Mouse (Mus musculus): ENCODE measurements around the gene Rnft2. TPM values are rescaled to one million over a fixed set of nuclear protein-coding genes. Genes with fewer than 3 reads are reported as not detected.
A peak's percentile ranks its signal among the peaks of the same experiment; 100 is the strongest.

Rnft2 gene
- polyA plus RNA-seq, 1 experiment from 2014 or later: 4.3 TPM

DNA sequence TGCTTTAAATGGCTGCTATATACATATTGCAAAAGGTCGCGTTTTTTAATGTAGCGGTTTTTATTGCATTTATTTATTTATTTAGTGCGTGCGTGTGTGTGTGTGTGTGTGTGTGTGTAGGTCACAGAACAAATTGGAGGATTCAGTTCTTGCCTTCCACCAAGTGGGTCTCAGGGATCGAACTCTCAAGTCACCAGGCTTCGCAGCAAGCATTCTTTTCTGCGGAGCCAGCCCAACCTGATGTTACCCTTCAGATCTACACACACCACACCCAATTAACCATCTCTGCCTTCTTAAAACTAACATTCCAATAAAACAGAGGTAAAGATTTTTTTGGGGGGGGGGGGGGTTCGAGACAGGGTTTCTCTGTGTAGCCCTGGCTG lies 89.4 kb downstream of the Rnft2 start:
- 14% methylated on average over 8 of the region's 9 CpGs for WGBS
- Histone ChIP-seq H3K9ac (replicated peaks; ENCODE audit: low read length) (peak overlapping the region; percentile 87; the same call in 1 of the 2 replicates), H3K27me3 (ENCODE audit: control insufficient read depth, insufficient read depth, low read length) (no peaks in the 10 kb centered on the region), H3K27ac (replicated peaks; ENCODE audit: low read depth, low read length) (no peak overlapping the region), H3K4me1 (ENCODE audit: control insufficient read depth, insufficient read depth, low read length) (no peaks in the 10 kb centered on the region; the same call in 1 of the 2 replicates), H3K36me3 (replicated peaks; ENCODE audit: control insufficient read depth, insufficient read depth, low read depth, low read length) (no peaks in the 10 kb centered on the region), H3K4me3 (ENCODE audit: low read depth, low read length) (peak overlapping the region; percentile 95), H3K4me2 (ENCODE audit: low read depth, low read length) (peak overlapping the region; percentile 78), H3K9me3 (replicated peaks; ENCODE audit: control insufficient read depth, low read length) (no peaks in the 10 kb centered on the region)
- no peak for DNase-seq (ENCODE audit: low spot score)
- no peak for ATAC-seq (replicated peaks; ENCODE audit: insufficient number of reproducible peaks, low FRiP score, low TSS enrichment, low read depth)

DNA sequence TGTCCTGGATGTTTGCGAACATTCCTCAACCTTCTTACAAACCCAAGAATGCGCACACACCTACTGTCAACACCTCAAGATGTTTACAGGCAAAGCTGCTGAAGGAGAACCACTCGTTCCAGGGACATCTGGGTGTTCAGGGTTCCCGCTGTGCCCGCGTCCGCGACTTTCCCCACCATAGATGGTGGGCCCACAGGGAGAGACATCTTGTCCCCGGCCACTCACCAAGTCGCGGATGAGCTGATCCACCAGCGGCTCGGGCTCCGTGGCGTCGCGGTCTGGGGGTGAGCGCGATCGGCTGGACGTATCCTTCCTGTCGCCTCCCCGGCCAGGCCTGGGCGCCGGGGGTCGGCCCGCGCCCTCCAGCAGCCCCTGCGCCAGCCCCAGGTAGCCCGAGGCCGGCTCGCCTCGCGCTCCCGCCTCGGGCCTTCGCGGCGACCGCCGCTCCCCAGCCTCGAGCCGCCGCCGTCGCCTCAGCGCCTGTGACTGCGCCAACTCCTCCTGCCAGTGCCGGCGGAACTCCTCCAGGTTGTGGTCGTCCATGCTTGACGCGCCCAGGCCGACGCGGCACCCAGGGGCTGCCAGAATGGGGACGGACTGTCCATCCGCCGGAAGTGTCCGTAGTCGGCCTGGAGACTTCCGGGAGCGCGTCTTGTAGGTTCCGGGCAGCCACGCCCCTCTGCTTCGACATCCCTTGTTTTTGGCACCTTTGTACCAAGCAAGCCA lies 89.9 kb downstream of the Rnft2 start, which contains the start of gene Fbxw8:
Fbxw8 (minus strand) TSS at position 626 of the 726 bp plus-strand sequence.
- Histone ChIP-seq H3K4me1 (ENCODE audit: control insufficient read depth, insufficient read depth, low read length) (no peaks in the 10 kb centered on the region; the same call in 1 of the 2 replicates), H3K4me2 (ENCODE audit: low read depth, low read length) (peak within 1 kb of the TSS; percentile 78), H3K4me3 (ENCODE audit: low read depth, low read length) (peak within 1 kb of the TSS; percentile 95), H3K9ac (replicated peaks; ENCODE audit: low read length) (peak within 1 kb of the TSS; percentile 87), H3K36me3 (replicated peaks; ENCODE audit: control insufficient read depth, insufficient read depth, low read depth, low read length) (no peaks in the 10 kb centered on the region), H3K27ac (replicated peaks; ENCODE audit: low read depth, low read length) (no peak within 1 kb of the TSS), H3K9me3 (replicated peaks; ENCODE audit: control insufficient read depth, low read length) (no peaks in the 10 kb centered on the region), H3K27me3 (ENCODE audit: control insufficient read depth, insufficient read depth, low read length) (no peaks in the 10 kb centered on the region)
- peak; percentile 87 for ATAC-seq (replicated peaks; ENCODE audit: insufficient number of reproducible peaks, low FRiP score, low TSS enrichment, low read depth)
- WGBS: under 1% methylated on average over 60 of the region's 67 CpGs
- peak; percentile 92 for DNase-seq (ENCODE audit: low spot score)

DNA sequence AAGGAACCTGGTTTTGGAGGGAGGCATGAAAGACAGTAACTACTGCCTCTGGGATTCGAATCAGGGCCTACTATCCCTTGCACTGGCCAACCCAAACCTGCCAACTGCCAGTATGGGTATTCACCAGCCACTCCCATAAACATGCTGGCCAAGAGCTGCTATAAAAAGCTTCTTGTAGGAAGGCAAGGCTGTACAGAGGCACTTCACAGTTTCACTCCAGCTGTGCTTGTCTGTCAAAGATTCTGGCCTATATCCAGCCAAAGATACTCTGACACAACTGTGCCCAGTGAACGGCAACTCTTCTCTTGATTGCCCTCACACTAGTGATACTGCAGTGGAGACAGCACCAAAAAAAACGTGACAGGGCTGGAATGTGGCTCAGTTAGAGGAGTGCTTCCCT lies 95.2 kb downstream of the Rnft2 start:
- Histone ChIP-seq H3K9me3 (replicated peaks; ENCODE audit: control insufficient read depth, low read length) (no peaks in the 10 kb centered on the region), H3K27me3 (ENCODE audit: control insufficient read depth, insufficient read depth, low read length) (no peaks in the 10 kb centered on the region), H3K27ac (replicated peaks; ENCODE audit: low read depth, low read length) (no peak overlapping the region), H3K4me3 (ENCODE audit: low read depth, low read length) (no peak overlapping the region), H3K4me1 (ENCODE audit: control insufficient read depth, insufficient read depth, low read length) (no peaks in the 10 kb centered on the region; the same call in 1 of the 2 replicates), H3K36me3 (replicated peaks; ENCODE audit: control insufficient read depth, insufficient read depth, low read depth, low read length) (peaks cover 2% of the 10 kb centered on the region), H3K4me2 (ENCODE audit: low read depth, low read length) (no peak overlapping the region), H3K9ac (replicated peaks; ENCODE audit: low read length) (no peak overlapping the region)
- ATAC-seq (replicated peaks; ENCODE audit: insufficient number of reproducible peaks, low FRiP score, low TSS enrichment, low read depth) (no peak), DNase-seq (ENCODE audit: low spot score) (no peak)
- WGBS: 84% methylated on average over 3 of the region's 3 CpGs

DNA sequence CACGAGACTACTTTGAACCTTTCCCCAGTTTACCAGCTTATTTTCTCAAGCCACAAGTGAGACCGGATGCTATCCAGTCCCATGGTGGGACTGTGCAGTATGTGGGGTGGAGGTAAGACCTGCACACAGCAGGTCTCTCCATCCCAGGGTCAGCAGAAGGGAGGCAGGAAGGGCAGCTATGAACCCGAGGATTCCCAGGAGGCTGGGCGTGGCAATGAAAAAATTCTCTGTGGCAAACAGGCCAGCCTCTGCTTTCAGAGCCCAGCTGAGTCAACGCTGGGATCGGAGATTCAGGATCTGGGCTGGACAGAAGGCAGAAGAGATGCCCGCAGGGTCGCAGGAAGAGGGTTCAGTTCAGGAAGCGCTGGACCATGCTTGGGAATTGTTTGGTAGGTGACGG lies 97.7 kb downstream of the Rnft2 start:
- DNase-seq (ENCODE audit: low spot score): no peak
- H3K36me3 ChIP-seq (replicated peaks; ENCODE audit: control insufficient read depth, insufficient read depth, low read depth, low read length): peaks cover 2% of the 10 kb centered on the region

DNA sequence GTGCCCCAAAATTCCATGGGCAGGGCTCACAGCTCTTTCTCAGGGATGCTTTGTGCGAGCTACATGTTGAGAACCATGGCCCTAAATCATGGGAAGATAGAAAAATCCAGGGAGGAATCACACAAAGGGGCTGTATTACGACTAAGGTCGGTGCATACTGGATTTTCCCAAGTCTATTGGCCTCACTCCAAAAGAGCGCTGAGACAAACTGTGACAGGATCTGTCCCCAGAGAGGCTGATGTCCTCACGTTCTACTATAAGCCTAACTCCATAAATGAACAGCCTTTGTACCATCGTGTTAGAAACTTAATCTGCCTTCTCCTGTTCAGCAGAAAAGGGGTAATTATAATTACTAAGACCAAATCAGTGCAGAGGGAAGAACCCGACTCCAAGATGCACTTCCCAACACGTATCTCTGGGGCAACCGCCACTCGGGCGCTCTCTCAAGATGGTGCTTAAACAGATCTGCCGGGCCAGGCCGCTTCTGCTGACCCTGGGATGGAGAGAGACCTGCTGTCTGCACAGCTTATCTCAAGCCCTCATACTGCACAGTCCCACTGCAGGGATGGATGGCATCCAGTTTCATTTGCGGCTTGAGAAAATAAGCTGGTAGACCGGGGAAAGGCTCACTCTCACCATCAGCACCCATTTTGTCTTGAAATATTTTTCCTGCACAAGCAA lies 98.8 kb downstream of the Rnft2 start:
- Histone ChIP-seq H3K4me2 (ENCODE audit: low read depth, low read length) (no peak overlapping the region), H3K36me3 (replicated peaks; ENCODE audit: control insufficient read depth, insufficient read depth, low read depth, low read length) (peaks cover 2% of the 10 kb centered on the region), H3K9me3 (replicated peaks; ENCODE audit: control insufficient read depth, low read length) (no peaks in the 10 kb centered on the region), H3K27me3 (ENCODE audit: control insufficient read depth, insufficient read depth, low read length) (no peaks in the 10 kb centered on the region), H3K9ac (replicated peaks; ENCODE audit: low read length) (no peak overlapping the region), H3K4me3 (ENCODE audit: low read depth, low read length) (no peak overlapping the region), H3K27ac (replicated peaks; ENCODE audit: low read depth, low read length) (no peak overlapping the region), H3K4me1 (ENCODE audit: control insufficient read depth, insufficient read depth, low read length) (no peaks in the 10 kb centered on the region; the same call in 1 of the 2 replicates)
- no peak for DNase-seq (ENCODE audit: low spot score)
- WGBS: 79% methylated on average over 15 of the region's 15 CpGs
- no peak for ATAC-seq (replicated peaks; ENCODE audit: insufficient number of reproducible peaks, low FRiP score, low TSS enrichment, low read depth)

More for the DNA sequence above, 97.7 kb downstream of the Rnft2 start:
- 83% methylated on average over 10 of the region's 10 CpGs for WGBS
- H3K4me3 ChIP-seq (ENCODE audit: low read depth, low read length): no peak overlapping the region
- H3K4me1 ChIP-seq (ENCODE audit: control insufficient read depth, insufficient read depth, low read length): no peaks in the 10 kb centered on the region; the same call in 1 of the 2 replicates
- H3K9ac ChIP-seq (replicated peaks; ENCODE audit: low read length): no peak overlapping the region
- H3K9me3 ChIP-seq (replicated peaks; ENCODE audit: control insufficient read depth, low read length): no peaks in the 10 kb centered on the region
- H3K27ac ChIP-seq (replicated peaks; ENCODE audit: low read depth, low read length): no peak overlapping the region
- no peaks in the 10 kb centered on the region for H3K27me3 ChIP-seq (ENCODE audit: control insufficient read depth, insufficient read depth, low read length)
- H3K4me2 ChIP-seq (ENCODE audit: low read depth, low read length): no peak overlapping the region
- ATAC-seq (replicated peaks; ENCODE audit: insufficient number of reproducible peaks, low FRiP score, low TSS enrichment, low read depth): no peak

DNA sequence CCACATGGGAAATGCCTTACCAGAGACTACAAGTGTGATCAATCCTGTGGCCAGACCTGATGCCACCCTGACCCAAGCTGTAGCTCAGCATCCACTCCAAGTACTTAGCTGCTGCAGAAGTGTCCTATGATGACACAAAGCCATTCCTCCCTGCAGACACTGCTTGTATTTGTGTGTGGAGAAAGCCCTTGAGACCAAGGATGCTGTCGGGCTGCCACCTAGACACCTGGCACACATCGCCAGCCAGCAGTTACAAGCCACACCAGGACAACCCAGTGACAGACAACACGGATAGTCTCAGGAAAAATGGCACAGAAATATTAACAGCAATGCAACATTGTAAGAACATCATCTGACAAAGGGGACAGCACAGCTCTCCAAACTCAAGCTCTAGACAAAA lies 99.5 kb downstream of the Rnft2 start:
- no peaks in the 10 kb centered on the region; the same call in 1 of the 2 replicates for H3K4me1 ChIP-seq (ENCODE audit: control insufficient read depth, insufficient read depth, low read length)
- WGBS: 95% methylated on average over 3 of the region's 3 CpGs
- no peaks in the 10 kb centered on the region for H3K9me3 ChIP-seq (replicated peaks; ENCODE audit: control insufficient read depth, low read length)
- ATAC-seq (replicated peaks; ENCODE audit: insufficient number of reproducible peaks, low FRiP score, low TSS enrichment, low read depth) (no peak), DNase-seq (ENCODE audit: low spot score) (no peak)
- no peak overlapping the region for H3K27ac ChIP-seq (replicated peaks; ENCODE audit: low read depth, low read length)
- no peak overlapping the region for H3K4me3 ChIP-seq (ENCODE audit: low read depth, low read length)
- H3K4me2 ChIP-seq (ENCODE audit: low read depth, low read length): no peak overlapping the region
- H3K9ac ChIP-seq (replicated peaks; ENCODE audit: low read length): no peak overlapping the region
- peaks cover 2% of the 10 kb centered on the region for H3K36me3 ChIP-seq (replicated peaks; ENCODE audit: control insufficient read depth, insufficient read depth, low read depth, low read length)
- no peaks in the 10 kb centered on the region for H3K27me3 ChIP-seq (ENCODE audit: control insufficient read depth, insufficient read depth, low read length)

DNA sequence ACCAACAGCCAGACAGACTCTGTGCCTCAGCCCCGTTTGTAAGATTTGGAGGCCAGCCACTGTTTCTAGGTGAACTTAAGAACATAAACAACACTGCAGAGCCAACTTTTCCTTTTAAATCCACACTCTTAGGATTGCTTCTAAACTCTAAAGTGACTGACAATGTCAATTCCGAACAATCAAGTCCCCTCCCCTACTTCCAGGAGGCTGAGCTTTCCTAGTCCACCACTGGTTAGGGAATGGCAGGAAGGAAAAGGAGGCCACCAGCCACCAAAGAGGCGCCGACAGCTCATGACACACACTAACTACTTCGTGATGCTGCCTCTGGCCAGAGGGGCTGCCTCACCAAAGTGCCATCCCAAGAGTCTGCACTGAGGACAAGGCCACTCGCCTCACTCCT lies 100.1 kb downstream of the Rnft2 start:
- no peak overlapping the region for H3K4me3 ChIP-seq (ENCODE audit: low read depth, low read length)
- peaks cover 2% of the 10 kb centered on the region for H3K36me3 ChIP-seq (replicated peaks; ENCODE audit: control insufficient read depth, insufficient read depth, low read depth, low read length)
- H3K27me3 ChIP-seq (ENCODE audit: control insufficient read depth, insufficient read depth, low read length): no peaks in the 10 kb centered on the region
- H3K9me3 ChIP-seq (replicated peaks; ENCODE audit: control insufficient read depth, low read length): no peaks in the 10 kb centered on the region
- DNase-seq (ENCODE audit: low spot score): no peak
- no peak overlapping the region for H3K4me2 ChIP-seq (ENCODE audit: low read depth, low read length)
- no peak overlapping the region for H3K9ac ChIP-seq (replicated peaks; ENCODE audit: low read length)
- ATAC-seq (replicated peaks; ENCODE audit: insufficient number of reproducible peaks, low FRiP score, low TSS enrichment, low read depth): no peak
- no peak overlapping the region for H3K27ac ChIP-seq (replicated peaks; ENCODE audit: low read depth, low read length)
- 85% methylated on average over 6 of the region's 6 CpGs for WGBS
- H3K4me1 ChIP-seq (ENCODE audit: control insufficient read depth, insufficient read depth, low read length): no peaks in the 10 kb centered on the region; the same call in 1 of the 2 replicates

DNA sequence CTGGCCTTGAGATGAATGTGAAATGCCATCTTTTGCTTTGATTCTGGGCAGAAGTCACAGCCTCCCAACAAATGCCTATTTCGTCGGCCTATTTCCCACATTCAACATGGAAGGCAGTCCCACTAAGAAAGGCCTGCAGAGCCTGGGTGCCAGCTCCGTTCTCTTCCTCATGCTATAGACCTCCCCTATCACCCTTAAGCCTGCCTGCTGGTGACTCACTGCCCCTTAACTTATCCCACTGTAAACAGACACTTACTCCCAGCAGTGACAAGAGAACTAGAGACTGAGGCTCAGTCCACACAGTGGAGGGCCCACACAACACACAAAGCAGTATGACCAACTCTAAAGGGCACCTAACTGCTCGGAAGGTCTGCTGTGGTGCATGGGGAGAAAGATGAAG lies 100.6 kb downstream of the Rnft2 start:
- H3K36me3 ChIP-seq (replicated peaks; ENCODE audit: control insufficient read depth, insufficient read depth, low read depth, low read length): peaks cover 2% of the 10 kb centered on the region
- H3K9ac ChIP-seq (replicated peaks; ENCODE audit: low read length): no peak overlapping the region
- WGBS: 92% methylated on average over 4 of the region's 4 CpGs
- no peak overlapping the region for H3K4me3 ChIP-seq (ENCODE audit: low read depth, low read length)
- DNase-seq (ENCODE audit: low spot score) (no peak), ATAC-seq (replicated peaks; ENCODE audit: insufficient number of reproducible peaks, low FRiP score, low TSS enrichment, low read depth) (no peak)
- no peaks in the 10 kb centered on the region for H3K27me3 ChIP-seq (ENCODE audit: control insufficient read depth, insufficient read depth, low read length)
- H3K9me3 ChIP-seq (replicated peaks; ENCODE audit: control insufficient read depth, low read length): no peaks in the 10 kb centered on the region
- no peaks in the 10 kb centered on the region; the same call in 1 of the 2 replicates for H3K4me1 ChIP-seq (ENCODE audit: control insufficient read depth, insufficient read depth, low read length)
- H3K27ac ChIP-seq (replicated peaks; ENCODE audit: low read depth, low read length): no peak overlapping the region
- no peak overlapping the region for H3K4me2 ChIP-seq (ENCODE audit: low read depth, low read length)
